17 mouse cellular contexts compared by ENCODE assay signal in genomic region chr12:26180846-26181245, GRCm38 (mm10).
DNase-seq lines count a peak whose midpoint lies in the region; ATAC-seq and TF ChIP-seq lines count a peak whose summit lies in the region.
"Had no signal": no experiment of that assay in that cellular context is flagged by ENCODE, and none has a peak within 500 bp of the region (broad histone marks: within the 10 kb centered on the region; RNA-seq: fewer than 3 reads in every experiment).

No protein-coding gene starts in this region.

- no peak overlapping the region for H3K4me3 ChIP-seq in forebrain, postnatal 0 days (ENCODE audit: low read depth, low read length)
- no peak overlapping the region for H3K4me3 ChIP-seq in forebrain, embryonic 12.5 days (replicated peaks)
- H3K4me3 ChIP-seq: embryonic facial prominence, embryonic 15.5 days; heart, embryonic 10.5 days; liver, embryonic 15.5 days had no signal

- H3K4me1 ChIP-seq in forebrain, postnatal 0 days (ENCODE audit: insufficient read depth), result no peaks in the 10 kb centered on the region
- H3K4me1 ChIP-seq in forebrain, embryonic 12.5 days, result no peaks in the 10 kb centered on the region
- H3K4me1 ChIP-seq: heart, embryonic 10.5 days; liver, embryonic 15.5 days had no signal

- no peak overlapping the region for H3K4me2 ChIP-seq in forebrain, postnatal 0 days (ENCODE audit: low read depth)
- no peak overlapping the region for H3K4me2 ChIP-seq in forebrain, embryonic 12.5 days
- H3K4me2 ChIP-seq: embryonic facial prominence, embryonic 15.5 days; liver, embryonic 15.5 days had no signal

- no peaks in the 10 kb centered on the region for H3K27me3 ChIP-seq in forebrain, postnatal 0 days (ENCODE audit: insufficient read depth, low read length)
- no peaks in the 10 kb centered on the region for H3K27me3 ChIP-seq in forebrain, embryonic 12.5 days
- H3K27me3 ChIP-seq: embryonic facial prominence, embryonic 15.5 days; liver, embryonic 15.5 days had no signal

- no peaks in the 10 kb centered on the region for H3K36me3 ChIP-seq in forebrain, postnatal 0 days (ENCODE audit: insufficient read depth)
- no peaks in the 10 kb centered on the region for H3K36me3 ChIP-seq in forebrain, embryonic 12.5 days (replicated peaks)
- H3K36me3 ChIP-seq: embryonic facial prominence, embryonic 15.5 days; heart, embryonic 10.5 days; liver, embryonic 15.5 days had no signal

- no peak overlapping the region for H3K27ac ChIP-seq in forebrain, postnatal 0 days (ENCODE audit: low read depth, low read length)
- H3K27ac ChIP-seq in forebrain, embryonic 12.5 days, result no peak overlapping the region
- H3K27ac ChIP-seq: embryonic facial prominence, embryonic 15.5 days; heart, embryonic 10.5 days; liver, embryonic 15.5 days had no signal

- no peaks in the 10 kb centered on the region for H3K9me3 ChIP-seq in forebrain, postnatal 0 days (ENCODE audit: low read length)
- no peaks in the 10 kb centered on the region for H3K9me3 ChIP-seq in forebrain, embryonic 12.5 days
- H3K9me3 ChIP-seq: embryonic facial prominence, embryonic 15.5 days; heart, embryonic 10.5 days; liver, embryonic 15.5 days had no signal

- peak; percentile 27; the same call in 1 of the 2 replicates for ATAC-seq in forebrain, postnatal 0 days
- no peak for ATAC-seq in forebrain, embryonic 12.5 days (ENCODE audit: low FRiP score)
- ATAC-seq: forebrain, embryonic 14.5 days; hindbrain, embryonic 16.5 days; Patski had no signal

- TF ChIP-seq CTCF in forebrain, postnatal 0 days (IDR thresholded peaks at IDR 0.05; ENCODE audit: low read depth), result no peak

- no peak overlapping the region for H3K9ac ChIP-seq in forebrain, postnatal 0 days
- H3K9ac ChIP-seq in forebrain, embryonic 12.5 days, result no peak overlapping the region
- H3K9ac ChIP-seq: embryonic facial prominence, embryonic 15.5 days; liver, embryonic 15.5 days had no signal

- 58% methylated on average over 7 of the region's 7 CpGs for whole genome bisulfite sequencing in forebrain, postnatal 0 days
- WGBS in forebrain, embryonic 12.5 days, result 76% methylated on average over 7 of the region's 7 CpGs

- DNase-seq in forebrain, postnatal 0 days, result peak; percentile 34
- DNase-seq in right cerebral cortex, adult 18-20 months, result peak; percentile 67
- no peak for DNase-seq in right cerebral cortex, postnatal 4 days
- DNase-seq in right cerebral cortex, postnatal 10 days (ENCODE audit: low spot score in 2 of 2), result peak; percentile 39 to 49
- peak; percentile 42 to 63 for DNase-seq in thymus, postnatal 36 days
- no peak for DNase-seq in B cell, adult 2 months
- DNase-seq in cerebellum, adult 18-20 months, result no peak
- DNase-seq: cerebellum, adult 2 months; gastrocnemius, postnatal 14 days; kidney, adult 8-10 months had no signal

Comparison
In these comparisons a context has a peak if more than half of its experiments do, and no peak if none do; other contexts are left out.
1. DNase-seq: peak in forebrain, postnatal 0 days (single experiment), right cerebral cortex, adult 18-20 months (single experiment), right cerebral cortex, postnatal 10 days (2 of 2) and thymus, postnatal 36 days (2 of 2); none in right cerebral cortex, postnatal 4 days (single experiment), B cell, adult 2 months (0 of 2) and cerebellum, adult 18-20 months (0 of 2).